Mouse (Mus musculus): ENCODE measurements around the gene Sult6b2. TPM values are rescaled to one million over a fixed set of nuclear protein-coding genes. Genes with fewer than 3 reads are reported as not detected.

Gene Sult6b2
- not detected in 2 replicates for polyA plus RNA-seq (2015; fragmentation: Nextera tagmentation; extraction: Ambion mirVana)

GRCm38 (mm10) chr6:142804402-142804801 lies at the start of gene Sult6b2:
Gene Sult6b2 (minus strand): TSS chr6:142804502.

DNA sequence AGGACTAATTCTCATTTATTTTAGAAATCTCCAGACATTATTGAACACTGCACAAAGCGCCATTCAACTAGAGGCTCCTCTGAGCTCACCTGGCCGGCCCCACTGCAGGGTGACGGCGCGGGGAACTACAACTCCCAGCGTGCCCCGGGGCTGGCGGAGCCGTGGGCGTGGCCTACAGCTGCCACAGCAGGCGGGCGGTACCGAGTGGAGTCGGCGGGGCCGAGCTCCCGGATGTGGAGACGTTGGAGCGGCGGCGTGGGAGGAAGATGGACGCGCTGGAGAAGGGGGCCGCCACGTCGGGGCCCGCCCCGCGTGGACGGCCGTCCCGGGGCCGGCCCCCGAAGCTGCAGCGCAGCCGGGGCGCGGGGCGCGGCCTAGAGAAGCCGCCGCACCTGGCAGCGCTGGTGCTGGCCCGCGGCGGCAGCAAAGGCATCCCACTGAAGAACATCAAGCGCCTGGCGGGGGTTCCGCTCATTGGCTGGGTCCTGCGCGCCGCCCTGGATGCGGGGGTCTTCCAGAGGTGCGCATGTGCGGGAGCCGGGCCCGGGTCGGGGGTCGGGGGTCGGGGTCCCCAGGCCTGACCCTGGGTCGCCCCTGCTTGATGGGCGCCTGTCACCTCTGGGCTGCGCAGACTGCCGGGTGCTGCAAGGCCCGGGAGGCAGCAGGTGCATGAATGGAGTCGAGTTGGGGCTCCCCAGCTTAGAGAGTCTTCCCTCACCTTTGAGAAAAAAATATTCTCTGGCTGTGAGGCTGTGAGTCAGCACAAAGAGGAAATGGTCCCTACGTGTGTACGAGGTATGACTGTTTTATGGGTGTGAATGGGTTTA lies 47.6 kb downstream of the Sult6b2 start, which contains the start of gene Cmas:
Cmas (plus strand) TSS at position 180 of the 827 bp plus-strand sequence.

Other genes starting within 250 kb of the Sult6b2 start
- 23.6 and 30.3 TPM in 2 replicates for gene Kcnj8, start 232.9 kb downstream of the Sult6b2 start, polyA plus RNA-seq (2015; fragmentation: Nextera tagmentation; extraction: Ambion mirVana)
- gene Abcc9, start 102.2 kb downstream of the Sult6b2 start, polyA plus RNA-seq (2015; fragmentation: Nextera tagmentation; extraction: Ambion mirVana), result 15.1 and 18.6 TPM in 2 replicates
- 33.6 and 38.6 TPM in 2 replicates for gene Cmas, start 47.8 kb downstream of the Sult6b2 start, polyA plus RNA-seq (2015; fragmentation: Nextera tagmentation; extraction: Ambion mirVana)
- 0.15 and 0.21 TPM in 2 replicates for gene St8sia1, start 159.9 kb upstream of the Sult6b2 start, polyA plus RNA-seq (2015; fragmentation: Nextera tagmentation; extraction: Ambion mirVana)